Mouse (Mus musculus) heart, embryonic 15.5 days (tissue): ENCODE measurements around the gene Vmn1r45. TPM values are rescaled to one million over a fixed set of nuclear protein-coding genes. Genes with fewer than 3 reads are reported as not detected.
"Not testable (repeated sequence)": the region's sequence is repeated elsewhere in the genome, so short reads cannot be mapped to it uniquely, and the experiment has no call there.

ENCODE experiments used
- ATAC-seq: fragments of 200-750 bp; cut with Nextera tagmentation; replicated peaks from 2 replicates; pipeline ENCODE4 v1.8.0; 2017; ENCODE audit warnings: low read depth, moderate TSS enrichment; ENCODE audit not compliant: insufficient number of reproducible peaks, insufficient read depth, low FRiP score
- H3K27ac ChIP-seq: fragments of 300-500 bp; sonication (generic); 2 replicates; pipeline ENCODE4 v1.5.1; 2015; ENCODE audit warnings: mild to moderate bottlenecking, inconsistent platforms
- H3K27me3 ChIP-seq: fragments of 300-500 bp; sonication (generic); 2 replicates; pipeline ENCODE4 v1.6.1; 2015; ENCODE audit warnings: inconsistent platforms
- H3K36me3 ChIP-seq: fragments of 300-500 bp; sonication (generic); 2 replicates; pipeline ENCODE4 v1.6.1; 2015; ENCODE audit warnings: mild to moderate bottlenecking, inconsistent platforms
- H3K4me1 ChIP-seq: fragments of 300-500 bp; sonication (generic); replicated peaks from 2 replicates; pipeline ENCODE4 v1.6.1; 2015; ENCODE audit warnings: inconsistent platforms
- H3K4me2 ChIP-seq: fragments of 300-500 bp; sonication (generic); 2 replicates; pipeline ENCODE4 v1.6.1; 2015; ENCODE audit warnings: inconsistent platforms, mild to moderate bottlenecking, moderate library complexity
- H3K4me3 ChIP-seq: fragments of 300-500 bp; sonication (generic); 2 replicates; pipeline ENCODE4 v1.5.1; 2015; ENCODE audit warnings: mild to moderate bottlenecking, inconsistent platforms
- H3K9ac ChIP-seq: fragments of 300-500 bp; sonication (generic); 2 replicates; pipeline ENCODE4 v1.6.1; 2015; ENCODE audit warnings: mild to moderate bottlenecking, inconsistent platforms
- H3K9me3 ChIP-seq: fragments of 300-500 bp; sonication (generic); replicated peaks from 2 replicates; pipeline ENCODE4 v1.6.1; 2016; ENCODE audit warnings: inconsistent platforms
- WGBS: fragments of 180-500 bp; shearing (Covaris S2); methylation state at CpG from one replicate; pipeline ENCODE4 v1.1.7; 2015; ENCODE audit warnings: mixed read lengths; 5-methylcytosine and 5-hydroxymethylcytosine counted together
- polyA plus RNA-seq: library from polyadenylated mRNA; unstranded; fragments of >200 nt; fragmentation: Nextera tagmentation; extraction: Ambion mirVana; gene quantifications from 2 replicates; pipeline ENCODE4 v1.2.1, GENCODE M21; 2015

Gene Vmn1r45
- not detected in 2 replicates for polyA plus RNA-seq

DNA sequence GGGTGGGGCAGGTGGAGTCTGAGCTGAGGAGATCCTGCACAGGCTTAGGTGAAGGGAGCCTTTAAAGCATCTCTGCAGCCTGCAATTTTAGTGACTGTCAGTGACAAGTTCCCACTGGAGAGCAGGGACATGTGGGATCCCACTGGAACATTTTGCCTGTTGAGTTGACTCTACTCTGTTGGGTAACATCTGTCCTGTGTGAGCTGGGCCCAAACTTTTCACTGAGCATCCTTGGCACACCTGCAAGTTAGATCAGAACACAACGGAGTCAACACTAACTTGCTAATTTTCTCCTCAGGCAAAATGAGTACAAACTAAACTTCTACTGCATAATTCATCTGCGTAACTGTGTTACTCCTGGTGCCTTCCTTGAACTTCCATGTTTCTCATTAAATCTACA lies at the start of gene Vmn1r45:
Vmn1r45 (minus strand) TSS at position 101 of the 400 bp plus-strand sequence.
- not testable (repeated sequence) for H3K27me3 ChIP-seq, H3K4me3 ChIP-seq, H3K9me3 ChIP-seq, H3K9ac ChIP-seq, H3K4me2 ChIP-seq, H3K4me1 ChIP-seq, H3K27ac ChIP-seq, H3K36me3 ChIP-seq, ATAC-seq
- WGBS = 83% methylated on average over 2 of the region's 2 CpGs

DNA sequence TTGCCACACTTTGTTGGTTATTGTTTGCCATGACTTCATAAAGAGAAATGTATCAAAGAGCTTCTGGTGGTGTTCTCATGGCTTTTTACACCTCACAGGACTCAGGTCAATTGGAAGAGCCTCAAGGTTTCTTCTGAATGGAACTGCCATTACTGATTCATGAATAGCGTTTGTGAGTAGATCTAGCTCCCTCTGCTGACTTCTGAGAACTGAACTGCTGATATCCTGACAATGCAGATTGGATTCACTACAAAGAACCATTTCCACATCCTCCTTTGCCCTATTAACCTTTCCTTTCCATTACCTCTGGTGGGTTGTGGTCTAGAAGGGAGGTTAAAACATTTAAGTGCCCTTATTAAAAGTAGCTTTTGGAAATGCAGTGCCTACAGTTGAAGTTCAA lies 45.6 kb upstream of the Vmn1r45 start:
- H3K4me3 ChIP-seq = no peak overlapping the region
- no peaks in the 10 kb centered on the region for H3K27me3 ChIP-seq
- H3K36me3 ChIP-seq = no peaks in the 10 kb centered on the region
- H3K27ac ChIP-seq = no peak overlapping the region
- ATAC-seq = no peak
- 15% methylated on average over 1 of the region's 1 CpGs for WGBS
- no peak overlapping the region for H3K4me2 ChIP-seq
- H3K9me3 ChIP-seq = no peaks in the 10 kb centered on the region
- H3K9ac ChIP-seq = no peak overlapping the region
- no peaks in the 10 kb centered on the region for H3K4me1 ChIP-seq

DNA sequence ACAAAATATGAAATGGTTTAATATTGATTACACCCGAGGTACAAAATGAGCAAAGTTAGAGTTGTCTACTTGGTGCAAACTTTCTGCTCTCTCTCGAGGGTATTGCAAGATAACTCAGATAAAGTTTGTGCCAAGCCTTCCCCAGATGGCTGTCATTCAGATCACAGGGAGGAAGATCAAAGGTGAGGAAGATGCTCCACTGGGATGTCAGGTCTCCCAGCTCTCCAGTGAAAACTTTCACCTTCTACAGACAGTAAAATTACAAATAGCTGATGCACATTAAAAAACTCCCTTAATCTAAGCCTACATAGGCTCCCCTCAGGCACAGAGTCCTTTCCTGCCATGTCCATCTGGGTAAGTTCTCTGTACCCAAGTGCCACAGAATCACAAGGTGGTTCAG lies 28.6 kb upstream of the Vmn1r45 start, which contains the start of gene Vmn1r46:
Vmn1r46 (plus strand) TSS at position 301 of the 400 bp plus-strand sequence.
- no peaks in the 10 kb centered on the region for H3K4me1 ChIP-seq
- no peak within 1 kb of the TSS for H3K4me2 ChIP-seq
- H3K4me3 ChIP-seq = no peak within 1 kb of the TSS
- no peak within 1 kb of the TSS for H3K27ac ChIP-seq
- ATAC-seq = no peak
- no peaks in the 10 kb centered on the region for H3K36me3 ChIP-seq
- H3K27me3 ChIP-seq = no peaks in the 10 kb centered on the region
- WGBS = 39% methylated on average over 2 of the region's 2 CpGs
- H3K9me3 ChIP-seq = no peaks in the 10 kb centered on the region
- no peak within 1 kb of the TSS for H3K9ac ChIP-seq

DNA sequence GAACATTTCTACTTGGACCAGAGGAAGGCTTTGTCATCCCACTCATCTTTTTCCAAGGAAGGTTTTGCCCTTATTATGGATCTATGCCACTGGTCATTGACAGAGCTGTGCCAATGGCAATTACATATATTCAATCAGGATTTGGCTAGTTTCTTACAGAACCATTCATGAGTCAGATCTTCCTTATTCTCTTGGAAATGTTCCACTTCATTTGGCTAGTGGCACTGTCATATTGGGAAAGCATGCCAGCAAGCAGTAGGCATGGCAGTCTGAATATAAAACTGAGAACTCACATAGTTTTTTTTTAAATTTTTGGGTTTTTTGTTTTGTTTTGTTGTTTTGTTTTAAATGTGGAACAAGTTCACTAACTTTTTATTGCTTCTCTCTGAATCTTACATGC lies 25.9 kb upstream of the Vmn1r45 start:
- Histone ChIP-seq H3K9me3 (no peaks in the 10 kb centered on the region), H3K4me2 (no peak overlapping the region), H3K27me3 (no peaks in the 10 kb centered on the region), H3K36me3 (no peaks in the 10 kb centered on the region), H3K9ac (no peak overlapping the region), H3K4me1 (no peaks in the 10 kb centered on the region), H3K4me3 (no peak overlapping the region), H3K27ac (no peak overlapping the region)
- ATAC-seq = no peak

GRCm38 (mm10) chr6:89953556-89953955 lies 13.2 kb upstream of the Vmn1r45 start:
- no peak overlapping the region for H3K4me2 ChIP-seq
- 56% methylated on average over 2 of the region's 2 CpGs for WGBS
- no peak overlapping the region for H3K4me3 ChIP-seq
- no peak overlapping the region for H3K9ac ChIP-seq
- H3K36me3 ChIP-seq = no peaks in the 10 kb centered on the region
- no peaks in the 10 kb centered on the region for H3K4me1 ChIP-seq
- H3K27me3 ChIP-seq = no peaks in the 10 kb centered on the region
- H3K27ac ChIP-seq = no peak overlapping the region
- H3K9me3 ChIP-seq = peaks cover 3% of the 10 kb centered on the region; the same call in 1 of the 2 replicates
- ATAC-seq = no peak

DNA sequence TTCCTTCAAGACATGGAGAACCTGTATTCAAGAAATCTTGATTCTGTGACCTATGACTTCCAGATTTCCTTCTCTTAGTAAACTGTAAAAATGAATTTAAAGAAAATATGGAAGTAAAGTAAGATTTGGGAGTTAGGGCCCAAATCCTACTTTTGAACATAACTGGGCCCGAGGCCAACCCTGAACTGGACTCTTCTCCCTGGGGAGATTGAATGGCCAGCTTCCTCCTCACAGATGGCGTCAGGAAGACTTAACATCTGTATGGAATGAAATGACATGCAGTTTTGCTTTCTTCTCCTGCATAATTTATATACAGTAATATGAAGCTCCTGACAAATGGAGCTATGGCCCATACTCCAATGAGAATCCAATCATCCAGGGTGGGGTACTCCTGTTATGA lies 528 bp upstream of the Vmn1r45 start:
- Histone ChIP-seq H3K4me1 (no peaks in the 10 kb centered on the region), H3K4me3 (no peak overlapping the region), H3K27ac (no peak overlapping the region), H3K36me3 (no peaks in the 10 kb centered on the region), H3K27me3 (no peaks in the 10 kb centered on the region), H3K4me2 (no peak overlapping the region), H3K9me3 (no peaks in the 10 kb centered on the region), H3K9ac (no peak overlapping the region)
- WGBS = 72% methylated on average over 2 of the region's 2 CpGs
- ATAC-seq = no peak

- Histone ChIP-seq H3K9me3 (no peaks in the 10 kb centered on the region), H3K27ac (no peak overlapping the region), H3K4me3 (no peak overlapping the region), H3K36me3 (no peaks in the 10 kb centered on the region), H3K4me1 (no peaks in the 10 kb centered on the region), H3K4me2 (no peak overlapping the region), H3K9ac (no peak overlapping the region), H3K27me3 (no peaks in the 10 kb centered on the region)
- WGBS = 40% methylated on average over 2 of the region's 2 CpGs
- ATAC-seq = no peak
Measured at GRCm38 (mm10) chr6:89883812-89884211, 56.6 kb downstream of the Vmn1r45 start.

GRCm38 (mm10) chr6:89883360-89883759 lies 57.0 kb downstream of the Vmn1r45 start, which contains the start of gene Vmn1r44:
TSS of gene Vmn1r44 (plus strand) at chr6:89883660.
- H3K4me1 ChIP-seq = no peaks in the 10 kb centered on the region
- no peak within 1 kb of the TSS for H3K27ac ChIP-seq
- no peaks in the 10 kb centered on the region for H3K27me3 ChIP-seq
- ATAC-seq = no peak
- no peak within 1 kb of the TSS for H3K9ac ChIP-seq
- no peaks in the 10 kb centered on the region for H3K9me3 ChIP-seq
- no peaks in the 10 kb centered on the region for H3K36me3 ChIP-seq
- no peak within 1 kb of the TSS for H3K4me3 ChIP-seq
- no peak within 1 kb of the TSS for H3K4me2 ChIP-seq
- WGBS = 67% methylated on average over 1 of the region's 1 CpGs

Other genes starting within 250 kb of the Vmn1r45 start
- gene Vmn1r40, start 233.1 kb downstream of the Vmn1r45 start, polyA plus RNA-seq = not detected in 2 replicates
- not detected in 2 replicates for gene Vmn1r41, start 199.8 kb downstream of the Vmn1r45 start, polyA plus RNA-seq
- gene Vmn1r42, start 64.2 kb downstream of the Vmn1r45 start, polyA plus RNA-seq = not detected in 2 replicates
- 0.01 TPM in 1 of 2 replicates, not detected in the other for gene Vmn1r43, start 64.2 kb downstream of the Vmn1r45 start, polyA plus RNA-seq
- gene Vmn1r44, start 56.9 kb downstream of the Vmn1r45 start, polyA plus RNA-seq = not detected in 2 replicates
- not detected in 2 replicates for gene Vmn1r46, start 28.7 kb upstream of the Vmn1r45 start, polyA plus RNA-seq
- gene Vmn1r47, start 75.5 kb upstream of the Vmn1r45 start, polyA plus RNA-seq = not detected in 2 replicates
- gene Vmn1r48, start 96.2 kb upstream of the Vmn1r45 start, polyA plus RNA-seq = not detected in 2 replicates
- not detected in 2 replicates for gene Vmn1r49, start 137.9 kb upstream of the Vmn1r45 start, polyA plus RNA-seq
- gene Vmn1r50, start 160.8 kb upstream of the Vmn1r45 start, polyA plus RNA-seq = not detected in 2 replicates
- gene Vmn1r51, start 182.0 kb upstream of the Vmn1r45 start, polyA plus RNA-seq = not detected in 2 replicates
- gene Vmn1r52, start 234.2 kb upstream of the Vmn1r45 start, polyA plus RNA-seq = not detected in 2 replicates